Mouse (Mus musculus) MEL (cell line): ENCODE measurements around the gene Ptprn. TPM values are rescaled to one million over a fixed set of nuclear protein-coding genes. Genes with fewer than 3 reads are reported as not detected.

Experiments used
- DNase-seq: peaks from one replicate; pipeline ENCODE4 v3.0.0; 2011; ENCODE audit warnings: low read depth, low spot score
- H3K27ac ChIP-seq: 2 replicates; pipeline ENCODE4 v1.5.1; 2012; ENCODE audit warnings: low read depth, mild to moderate bottlenecking, control low read depth, low read length, moderate library complexity; ENCODE audit not compliant: control insufficient read depth
- H3K27me3 ChIP-seq, 2 experiments: fragments of 150-350 bp in 1 of 2; sonication (generic) in 1 of 2; 2 replicates each; pipeline ENCODE4 v1.6.1; 2012; ENCODE audit warnings: low read length in 2 of 2, mild to moderate bottlenecking in 2 of 2, improper control_type of control experiment in 1 of 2, moderate library complexity in 1 of 2; ENCODE audit not compliant: insufficient read depth in 2 of 2, control insufficient read depth in 1 of 2
- H3K36me3 ChIP-seq, 2 experiments: 2 replicates each; pipeline ENCODE4 v1.6.1; 2012 to 2014; ENCODE audit warnings: low read length in 2 of 2, improper control_type of control experiment in 1 of 2, inconsistent platforms in 1 of 2, mild to moderate bottlenecking in 1 of 2; ENCODE audit not compliant: insufficient read depth in 2 of 2, control insufficient read depth in 1 of 2
- H3K4me1 ChIP-seq, 2 experiments: fragments of 150-350 bp in 1 of 2; sonication (generic) in 1 of 2; 2 replicates each; pipeline ENCODE4 v1.6.1; 2012; ENCODE audit warnings: low read length in 2 of 2, improper control_type of control experiment in 1 of 2, mild to moderate bottlenecking in 1 of 2; ENCODE audit not compliant: insufficient read depth in 2 of 2, control insufficient read depth in 1 of 2
- H3K4me3 ChIP-seq, 2 experiments: fragments of 150-350 bp in 1 of 2; sonication (generic) in 1 of 2; 2 replicates each; pipeline ENCODE4 v1.5.1; 2012; ENCODE audit warnings: low read depth in 2 of 2, low read length in 2 of 2, mild to moderate bottlenecking in 2 of 2, moderate library complexity in 2 of 2, control low read depth in 1 of 2, improper control_type of control experiment in 1 of 2; ENCODE audit not compliant: control insufficient read depth in 1 of 2, insufficient read depth in 1 of 2
- H3K79me2 ChIP-seq: 2 replicates; pipeline ENCODE4 v1.6.1; 2012; ENCODE audit warnings: mild to moderate bottlenecking, low read length, moderate library complexity; ENCODE audit not compliant: control insufficient read depth, poor library complexity, insufficient read depth
- H3K9ac ChIP-seq: 2 replicates; pipeline ENCODE4 v1.6.1; 2012; ENCODE audit warnings: low read depth, mild to moderate bottlenecking, control low read depth, low read length, moderate library complexity; ENCODE audit not compliant: control insufficient read depth, poor library complexity, severe bottlenecking
- H3K9me3 ChIP-seq: fragments of 150-350 bp; sonication (generic); replicated peaks from 2 replicates; pipeline ENCODE4 v1.6.1; 2012; ENCODE audit warnings: mild to moderate bottlenecking, low read length, improper control_type of control experiment, moderate library complexity; ENCODE audit not compliant: insufficient read depth
- CTCF ChIP-seq, 3 experiments: IDR thresholded peaks in 2 of 3; conservative IDR thresholded peaks in 1 of 3; 2 replicates each; pipeline ENCODE4 v1.5.1; 2011 to 2012; ENCODE audit warnings: low read length in 3 of 3, low read depth in 2 of 3, mild to moderate bottlenecking in 2 of 3, improper control_type of control experiment in 1 of 3, inconsistent platforms in 1 of 3, mixed read lengths in 1 of 3, moderate library complexity in 1 of 3; ENCODE audit not compliant: control insufficient read depth in 1 of 3, insufficient read depth in 1 of 3, poor library complexity in 1 of 3, severe bottlenecking in 1 of 3
- E2F4 ChIP-seq: IDR thresholded peaks from 2 replicates; pipeline ENCODE4 v1.6.1; 2011; ENCODE audit warnings: low read depth, low read length, improper control_type of control experiment, borderline replicate concordance
- EP300 ChIP-seq, 2 experiments: IDR thresholded peaks; 2 replicates each; pipeline ENCODE4 v1.6.1; 2011; ENCODE audit warnings: improper control_type of control experiment in 2 of 2, low read length in 2 of 2, low read depth in 1 of 2, mild to moderate bottlenecking in 1 of 2
- ETS1 ChIP-seq: IDR thresholded peaks from 2 replicates; pipeline ENCODE4 v1.6.1; 2012; ENCODE audit warnings: low read depth, mild to moderate bottlenecking, inconsistent platforms, low read length, improper control_type of control experiment, moderate library complexity
- HCFC1 ChIP-seq: IDR thresholded peaks from 2 replicates; pipeline ENCODE4 v1.6.1; 2012; ENCODE audit warnings: low read depth, mild to moderate bottlenecking, inconsistent platforms, low read length, improper control_type of control experiment, moderate library complexity
- KAT2A ChIP-seq: conservative IDR thresholded peaks from 2 replicates; pipeline ENCODE4 v1.6.1; 2012; ENCODE audit warnings: low read depth, low read length, improper control_type of control experiment, inconsistent platforms
- MAFK ChIP-seq: IDR thresholded peaks from 2 replicates; pipeline ENCODE4 v1.6.1; 2011; ENCODE audit warnings: low read depth, mild to moderate bottlenecking, low read length, improper control_type of control experiment, borderline replicate concordance
- MAZ ChIP-seq: IDR thresholded peaks from 2 replicates; pipeline ENCODE4 v1.6.1; 2012; ENCODE audit warnings: low read depth, mild to moderate bottlenecking, inconsistent platforms, low read length, improper control_type of control experiment
- MXI1 ChIP-seq: IDR thresholded peaks from 2 replicates; pipeline ENCODE4 v1.6.1; 2011; ENCODE audit warnings: mild to moderate bottlenecking, low read depth, low read length, improper control_type of control experiment
- NELFE ChIP-seq: IDR thresholded peaks from 2 replicates; pipeline ENCODE4 v1.6.1; 2011; ENCODE audit warnings: low read depth, low read length, improper control_type of control experiment
- POLR2A ChIP-seq, 2 experiments: IDR thresholded peaks; 2 replicates each; pipeline ENCODE4 v1.6.1; 2011 to 2012; ENCODE audit warnings: low read length in 2 of 2, mild to moderate bottlenecking in 2 of 2, control low read depth in 1 of 2, improper control_type of control experiment in 1 of 2, low read depth in 1 of 2, moderate library complexity in 1 of 2; ENCODE audit not compliant: control insufficient read depth in 1 of 2, insufficient read depth in 1 of 2, poor library complexity in 1 of 2
- POLR2AphosphoS2 ChIP-seq: IDR thresholded peaks from 2 replicates; pipeline ENCODE4 v1.6.1; 2011; ENCODE audit warnings: low read length, improper control_type of control experiment
- RCOR1 ChIP-seq: IDR thresholded peaks from 2 replicates; pipeline ENCODE4 v1.6.1; 2012; ENCODE audit warnings: low read depth, mild to moderate bottlenecking, inconsistent platforms, low read length, improper control_type of control experiment
- SMC3 ChIP-seq: IDR thresholded peaks from 2 replicates; pipeline ENCODE4 v1.6.1; 2011; ENCODE audit warnings: low read depth, low read length, improper control_type of control experiment
- TBP ChIP-seq: IDR thresholded peaks from 2 replicates; pipeline ENCODE4 v1.8.0; 2011; ENCODE audit warnings: low read depth, low read length, improper control_type of control experiment
- ZMIZ1 ChIP-seq: IDR thresholded peaks from 2 replicates; pipeline ENCODE4 v1.6.1; 2012; ENCODE audit warnings: low read depth, mild to moderate bottlenecking, inconsistent platforms, low read length, improper control_type of control experiment, moderate library complexity
- ZNF384 ChIP-seq: IDR thresholded peaks from 2 replicates; pipeline ENCODE4 v1.6.1; 2012; ENCODE audit warnings: low read depth, mild to moderate bottlenecking, inconsistent platforms, low read length, improper control_type of control experiment
- polyA plus RNA-seq, 2 experiments: library from polyadenylated mRNA; stranded (reverse) in 1 of 2; unstranded in 1 of 2; fragments of >175 nt in 1 of 2; fragments of >200 nt in 1 of 2; gene quantifications; 2 replicates each; pipeline versions ENCODE4 v1.2.1 to v1.2.4; 2012; ENCODE audit warnings: low replicate concordance in 2 of 2, low read depth in 1 of 2; ENCODE audit not compliant: insufficient read length in 2 of 2, insufficient read depth in 1 of 2, missing spikeins in 1 of 2
- total RNA-seq: library from RNA; depleted of rRNA; stranded (reverse); fragments of 300-350 nt; gene quantifications from 2 replicates; pipeline ENCODE4 v1.2.3, GENCODE M21; 2012

The Ptprn gene
- total and polyA plus RNA-seq, 3 experiments, result 0.13 TPM; not detected in 2

- TF ChIP-seq NELFE, result no peak
- TF ChIP-seq ZMIZ1, result no peak
- TF ChIP-seq SMC3, result no peak
- no peak for TF ChIP-seq KAT2A
- TF ChIP-seq MXI1, result no peak
- TF ChIP-seq HCFC1, result no peak
These were observed 38.8 kb downstream of the Ptprn start (continued) for GRCm38 (mm10) chr1:75225473-75225872.

GRCm38 (mm10) chr1:75223532-75223931 lies 40.8 kb downstream of the Ptprn start:
- TF ChIP-seq POLR2A (IDR thresholded peaks at IDR 0.05; ENCODE audit: control insufficient read depth in 1 of 2, insufficient read depth in 1 of 2, low read depth in 1 of 2, low read length in 2 of 2, poor library complexity in 1 of 2) (peak in 1 of 2 experiments; percentile 33; a peak in 1 of 4 replicates), ZNF384 (no peak), ETS1 (0 out of 2 replicates have a peak, but pooled peaks have one; percentile 11), RCOR1 (peak; percentile 43; the same call in 1 of the 2 replicates), EP300 (IDR thresholded peaks at IDR 0.05; ENCODE audit: low read depth in 1 of 2, low read length in 2 of 2) (peak in 1 of 2 experiments; percentile 24; a peak in 1 of 4 replicates)
- no peaks in the 10 kb centered on the region for H3K27me3 ChIP-seq
- peaks cover 6% of the 10 kb centered on the region for H3K79me2 ChIP-seq
- DNase-seq, result peak; percentile 72
- H3K36me3 ChIP-seq, result peaks cover 0 to 48% of the 10 kb centered on the region in 2 experiments; a peak in 2 of 4 replicates
- peak overlapping the region; percentile 35 to 66 for H3K4me3 ChIP-seq
- peak overlapping the region; percentile 51 for H3K9ac ChIP-seq
- peaks cover 38 to 52% of the 10 kb centered on the region in 2 experiments for H3K4me1 ChIP-seq
- H3K27ac ChIP-seq, result peak overlapping the region; percentile 70
- H3K9me3 ChIP-seq, result no peaks in the 10 kb centered on the region

- Histone ChIP-seq H3K4me1 (peaks cover 36 to 51% of the 10 kb centered on the region in 2 experiments), H3K27ac (peak overlapping the region; percentile 70), H3K9me3 (no peaks in the 10 kb centered on the region), H3K27me3 (no peaks in the 10 kb centered on the region), H3K79me2 (peaks cover 12% of the 10 kb centered on the region), H3K36me3 (peaks cover 0 to 43% of the 10 kb centered on the region in 2 experiments; a peak in 2 of 4 replicates), H3K4me3 (peak overlapping the region; percentile 35 to 66), H3K9ac (peak overlapping the region; percentile 51)
- TF ChIP-seq ZNF384, result no peak
- no peak for TF ChIP-seq CTCF (IDR thresholded peaks at IDR 0.05 in 2 of 3, conservative IDR thresholded peaks at IDR 0.05 in 1 of 3; ENCODE audit: control insufficient read depth in 1 of 3, insufficient read depth in 1 of 3, low read depth in 2 of 3, low read length in 3 of 3, poor library complexity in 1 of 3, severe bottlenecking in 1 of 3)
- no peak for TF ChIP-seq TBP
- TF ChIP-seq POLR2AphosphoS2, result no peak
- no peak for TF ChIP-seq E2F4
- TF ChIP-seq MAFK, result no peak
- no peak for TF ChIP-seq EP300 (IDR thresholded peaks at IDR 0.05; ENCODE audit: low read depth in 1 of 2, low read length in 2 of 2)
- TF ChIP-seq MAZ, result no peak
- no peak for TF ChIP-seq MXI1
- TF ChIP-seq NELFE, result no peak
- TF ChIP-seq ZMIZ1, result no peak
- DNase-seq, result no peak
These were observed 41.4 kb downstream of the Ptprn start for GRCm38 (mm10) chr1:75222926-75223325.
